Mouse (Mus musculus) midbrain, postnatal 0 days (tissue): ENCODE results near the gene Ptprg. TPM values are rescaled to one million over a fixed set of nuclear protein-coding genes. Genes with fewer than 3 reads are reported as not detected.
A peak's percentile ranks its signal among the peaks of the same experiment; 100 is the strongest.

ENCODE experiments used
- ATAC-seq: fragments of 200-750 bp; cut with Nextera tagmentation; 2 replicates; pipeline ENCODE4 v1.8.0; 2017; ENCODE audit warnings: moderate number of reproducible peaks, mild to moderate bottlenecking, moderate TSS enrichment, moderate library complexity; ENCODE audit not compliant: low FRiP score
- DNase-seq: peaks from one replicate; pipeline ENCODE4 v3.0.0-alpha.2; 2015; ENCODE audit warnings: low spot score
- H3K27ac ChIP-seq: fragments of 300-500 bp; sonication (generic); 2 replicates; pipeline ENCODE4 v1.5.1; 2014; ENCODE audit warnings: low read depth, mild to moderate bottlenecking, low read length, mixed read lengths
- H3K27me3 ChIP-seq: fragments of 300-500 bp; sonication (generic); 2 replicates; pipeline ENCODE4 v1.6.1; 2014; ENCODE audit warnings: low read length, control low read depth, mixed read lengths; ENCODE audit not compliant: insufficient read depth
- H3K36me3 ChIP-seq: fragments of 300-500 bp; sonication (generic); 2 replicates; pipeline ENCODE4 v1.6.1; 2014; ENCODE audit warnings: low read length, control low read depth, mixed read lengths; ENCODE audit not compliant: insufficient read depth
- H3K4me1 ChIP-seq: fragments of 300-500 bp; sonication (generic); 2 replicates; pipeline ENCODE4 v1.6.1; 2014; ENCODE audit warnings: mild to moderate bottlenecking, control low read depth, antibody characterized with exemption, low read length, mixed read lengths; ENCODE audit not compliant: insufficient read depth
- H3K4me2 ChIP-seq: fragments of 300-500 bp; sonication (generic); 2 replicates; pipeline ENCODE4 v1.6.1; 2014; ENCODE audit warnings: low read depth, mild to moderate bottlenecking, low read length, mixed read lengths; ENCODE audit not compliant: poor library complexity, severe bottlenecking
- H3K4me3 ChIP-seq: fragments of 300-500 bp; sonication (generic); 2 replicates; pipeline ENCODE4 v1.5.1; 2014; ENCODE audit warnings: low read depth, mild to moderate bottlenecking, low read length, moderate library complexity
- H3K9ac ChIP-seq: fragments of 300-500 bp; sonication (generic); replicated peaks from 2 replicates; pipeline ENCODE4 v1.6.1; 2014; ENCODE audit warnings: mild to moderate bottlenecking, low read length, moderate library complexity, mixed read lengths; ENCODE audit not compliant: poor library complexity, severe bottlenecking
- H3K9me3 ChIP-seq: fragments of 300-500 bp; sonication (generic); 2 replicates; pipeline ENCODE4 v1.6.1; 2016; ENCODE audit warnings: low read length, control low read depth
- CTCF ChIP-seq: IDR thresholded peaks from 2 replicates; pipeline ENCODE4 v1.5.1; 2016; ENCODE audit warnings: antibody characterized with exemption, mild to moderate bottlenecking
- WGBS: fragments of 180-500 bp; shearing (Covaris S2); extraction: QIAGEN DNeasy Blood & Tissue Kit; methylation state at CpG from one replicate; pipeline ENCODE4 v1.1.7; 2014; 5-methylcytosine and 5-hydroxymethylcytosine counted together
- polyA plus RNA-seq: library from polyadenylated mRNA; unstranded; fragments of >200 nt; fragmentation: Nextera tagmentation; extraction: Ambion mirVana; gene quantifications from 2 replicates; pipeline ENCODE4 v1.2.1, GENCODE M21; 2015
- total RNA-seq: library from RNA; depleted of rRNA; stranded (reverse); fragments of >200 nt; gene quantifications from 2 replicates; pipeline ENCODE4 v1.2.3, GENCODE M21; 2014

The Ptprg gene
- total and polyA plus RNA-seq, 2 experiments from 2014 or later: 25.7 to 84.9 TPM

- Histone ChIP-seq H3K4me1 (peaks cover 3% of the 10 kb centered on the region), H3K27me3 (no peaks in the 10 kb centered on the region), H3K4me2 (no peak overlapping the region), H3K9ac (no peak overlapping the region), H3K4me3 (no peak overlapping the region), H3K9me3 (no peaks in the 10 kb centered on the region), H3K27ac (no peak overlapping the region), H3K36me3 (no peaks in the 10 kb centered on the region)
- ATAC-seq (no peak), DNase-seq (no peak)
- WGBS: 87% methylated on average over 6 of the region's 6 CpGs
- TF ChIP-seq CTCF: no peak
Observed at GRCm38 (mm10) chr14:11865872-11866271, 312.5 kb downstream of the Ptprg start.

DNA sequence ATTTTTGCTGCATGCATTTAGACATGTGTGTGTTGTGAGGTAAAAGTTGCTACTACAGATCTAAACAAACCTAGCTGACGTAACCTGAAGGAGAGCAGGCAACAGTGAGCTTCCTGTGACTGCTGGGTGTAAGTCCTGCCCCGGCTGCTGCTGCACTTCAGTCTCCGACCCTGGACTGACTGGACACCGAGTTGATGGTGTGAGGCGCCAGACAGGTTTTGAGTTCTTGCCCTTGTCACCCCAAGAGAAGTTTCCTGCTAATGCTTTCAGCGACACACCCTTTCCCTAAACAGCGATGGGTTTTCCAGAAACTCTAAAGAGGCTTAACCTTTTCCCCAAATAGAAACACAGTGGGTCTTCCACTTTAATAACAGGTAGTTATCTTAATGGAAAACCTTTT, 313.1 kb downstream of the Ptprg start:
- H3K4me1 ChIP-seq: peaks cover 3% of the 10 kb centered on the region
- WGBS: 93% methylated on average over 7 of the region's 7 CpGs
- no peaks in the 10 kb centered on the region for H3K27me3 ChIP-seq
- H3K9me3 ChIP-seq: no peaks in the 10 kb centered on the region
- no peak overlapping the region for H3K4me2 ChIP-seq
- H3K4me3 ChIP-seq: no peak overlapping the region
- no peak for TF ChIP-seq CTCF
- H3K36me3 ChIP-seq: no peaks in the 10 kb centered on the region
- no peak overlapping the region for H3K9ac ChIP-seq
- DNase-seq (no peak), ATAC-seq (no peak)
- H3K27ac ChIP-seq: no peak overlapping the region

- H3K4me2 ChIP-seq: no peak overlapping the region
- DNase-seq (no peak), ATAC-seq (no peak)
- peaks cover under 1% of the 10 kb centered on the region; the same call in 1 of the 2 replicates for H3K4me1 ChIP-seq
- no peak overlapping the region for H3K9ac ChIP-seq
- no peak for TF ChIP-seq CTCF
- H3K36me3 ChIP-seq: no peaks in the 10 kb centered on the region
- no peaks in the 10 kb centered on the region for H3K9me3 ChIP-seq
- WGBS: 83% methylated on average over 6 of the region's 6 CpGs
- no peaks in the 10 kb centered on the region for H3K27me3 ChIP-seq
- H3K27ac ChIP-seq: no peak overlapping the region
- no peak overlapping the region for H3K4me3 ChIP-seq
Observed at GRCm38 (mm10) chr14:11868636-11869035, 315.3 kb downstream of the Ptprg start.

DNA sequence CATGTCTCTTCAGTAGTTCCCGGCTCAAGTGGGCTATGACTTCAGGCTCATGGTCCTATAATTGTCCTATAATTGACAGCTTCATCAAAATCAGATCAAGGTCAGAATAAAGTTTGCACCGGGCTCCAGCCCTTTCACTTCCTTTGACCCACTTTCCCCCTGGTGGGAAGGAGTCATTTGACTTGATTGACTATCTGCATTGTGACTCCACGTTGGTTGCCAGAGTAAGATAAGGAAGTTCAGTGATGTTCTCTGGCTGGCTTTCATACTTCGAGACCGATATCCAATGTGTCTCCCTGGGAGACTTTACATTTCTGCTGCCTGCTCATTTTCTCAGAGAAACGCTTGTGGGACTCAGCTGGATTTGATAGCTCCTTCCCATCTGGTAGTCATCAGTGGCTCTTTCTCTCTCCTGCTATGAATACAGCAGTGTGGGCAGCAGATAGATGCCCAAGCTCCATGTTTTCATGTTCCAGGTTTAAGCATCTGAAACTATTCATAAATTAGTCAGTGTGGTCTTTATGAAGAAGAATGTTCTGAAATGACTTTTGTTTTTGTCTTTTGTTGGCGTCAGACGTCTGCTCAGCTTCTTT, 318.5 kb downstream of the Ptprg start:
- Histone ChIP-seq H3K27me3 (no peaks in the 10 kb centered on the region), H3K9ac (no peak overlapping the region), H3K4me3 (no peak overlapping the region), H3K4me1 (no peaks in the 10 kb centered on the region; the same call in none of the 2 replicates), H3K9me3 (no peaks in the 10 kb centered on the region), H3K4me2 (no peak overlapping the region), H3K36me3 (no peaks in the 10 kb centered on the region), H3K27ac (no peak overlapping the region)
- no peak for TF ChIP-seq CTCF
- ATAC-seq (no peak), DNase-seq (no peak)
- WGBS: 71% methylated on average over 8 of the region's 8 CpGs

GRCm38 (mm10) chr14:11874266-11874665, 320.9 kb downstream of the Ptprg start:
- Histone ChIP-seq H3K4me2 (no peak overlapping the region), H3K27ac (no peak overlapping the region), H3K36me3 (no peaks in the 10 kb centered on the region), H3K9me3 (no peaks in the 10 kb centered on the region), H3K4me1 (no peaks in the 10 kb centered on the region; the same call in none of the 2 replicates), H3K27me3 (no peaks in the 10 kb centered on the region), H3K4me3 (no peak overlapping the region), H3K9ac (no peak overlapping the region)
- 94% methylated on average over 6 of the region's 6 CpGs for WGBS
- DNase-seq: no peak
- TF ChIP-seq CTCF: no peak
- no peak for ATAC-seq

DNA sequence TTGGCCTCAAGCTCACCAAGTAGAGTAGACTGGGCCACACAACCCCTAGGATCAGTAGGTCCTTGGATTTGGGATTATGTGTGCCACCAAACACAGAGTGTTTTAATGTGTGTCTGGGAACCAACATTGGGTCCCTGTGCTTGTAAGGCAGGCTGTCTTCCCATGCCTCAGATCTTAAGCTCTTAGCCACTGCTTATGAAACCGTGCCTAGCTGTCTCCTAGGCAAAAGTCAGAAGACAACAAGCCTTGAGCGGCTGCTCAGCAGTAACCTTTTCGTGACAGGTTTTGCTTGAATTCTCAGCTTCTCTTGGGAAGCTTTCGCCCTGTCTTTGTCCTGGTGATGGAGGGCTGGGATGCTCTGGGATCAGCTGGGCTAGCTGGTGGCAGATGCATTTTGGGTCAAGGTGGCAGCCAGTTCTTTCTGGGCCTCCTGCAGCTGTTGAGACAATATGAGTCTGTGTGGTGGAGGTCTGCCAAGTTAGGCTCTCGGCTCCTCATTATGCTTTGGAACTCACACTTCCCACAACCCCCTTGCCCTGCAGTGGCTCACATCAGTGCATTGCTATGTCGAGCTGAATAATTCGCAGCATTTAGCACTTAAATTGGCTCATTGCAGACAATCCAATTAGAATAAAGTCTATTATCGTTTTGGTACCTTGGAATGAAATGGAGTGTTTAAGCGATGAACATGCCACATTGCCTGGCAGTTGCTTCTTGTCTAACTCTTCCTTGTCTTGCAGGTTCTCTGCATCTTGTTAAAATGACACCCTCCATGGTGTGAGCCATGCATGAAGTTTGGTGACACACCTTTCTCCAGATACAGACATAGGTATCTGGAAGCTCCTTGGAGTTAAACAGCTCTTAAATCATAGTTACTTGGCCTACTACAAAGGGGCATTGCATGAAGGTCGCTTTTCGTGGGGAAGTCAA, 321.9 kb downstream of the Ptprg start:
- Histone ChIP-seq H3K27me3 (no peaks in the 10 kb centered on the region), H3K4me3 (no peak overlapping the region), H3K36me3 (no peaks in the 10 kb centered on the region), H3K4me1 (no peaks in the 10 kb centered on the region; the same call in none of the 2 replicates), H3K9me3 (no peaks in the 10 kb centered on the region), H3K9ac (no peak overlapping the region), H3K27ac (no peak overlapping the region), H3K4me2 (no peak overlapping the region)
- 67% methylated on average over 11 of the region's 11 CpGs for WGBS
- DNase-seq (peak; percentile 83), ATAC-seq (peak; percentile 75)
- no peak for TF ChIP-seq CTCF
